Mouse (Mus musculus) MEL (cell line): ENCODE data around the gene Ube2u.

Experiments used
- CTCF ChIP-seq, 3 experiments: IDR thresholded peaks in 2 of 3; conservative IDR thresholded peaks in 1 of 3; 2 replicates each; pipeline ENCODE4 v1.5.1; 2011 to 2012; ENCODE audit warnings: low read length in 3 of 3, low read depth in 2 of 3, mild to moderate bottlenecking in 2 of 3, improper control_type of control experiment in 1 of 3, inconsistent platforms in 1 of 3, mixed read lengths in 1 of 3, moderate library complexity in 1 of 3; ENCODE audit not compliant: control insufficient read depth in 1 of 3, insufficient read depth in 1 of 3, poor library complexity in 1 of 3, severe bottlenecking in 1 of 3
- E2F4 ChIP-seq: IDR thresholded peaks from 2 replicates; pipeline ENCODE4 v1.6.1; 2011; ENCODE audit warnings: low read depth, low read length, improper control_type of control experiment, borderline replicate concordance
- ELF1 ChIP-seq: IDR thresholded peaks from 2 replicates; pipeline ENCODE4 v1.6.1; 2014; ENCODE audit warnings: low read depth, mild to moderate bottlenecking, inconsistent platforms, low read length, improper control_type of control experiment, moderate library complexity
- EP300 ChIP-seq, 2 experiments: IDR thresholded peaks; 2 replicates each; pipeline ENCODE4 v1.6.1; 2011; ENCODE audit warnings: improper control_type of control experiment in 2 of 2, low read length in 2 of 2, low read depth in 1 of 2, mild to moderate bottlenecking in 1 of 2
- GATA1 ChIP-seq: IDR thresholded peaks from 2 replicates; pipeline ENCODE4 v1.6.1; 2011; ENCODE audit warnings: low read depth, low read length, improper control_type of control experiment
- KAT2A ChIP-seq: conservative IDR thresholded peaks from 2 replicates; pipeline ENCODE4 v1.6.1; 2012; ENCODE audit warnings: low read depth, low read length, improper control_type of control experiment, inconsistent platforms
- MAFK ChIP-seq: IDR thresholded peaks from 2 replicates; pipeline ENCODE4 v1.6.1; 2011; ENCODE audit warnings: low read depth, mild to moderate bottlenecking, low read length, improper control_type of control experiment, borderline replicate concordance
- MAX ChIP-seq: IDR thresholded peaks from 2 replicates; pipeline ENCODE4 v1.6.1; 2011; ENCODE audit warnings: low read length, improper control_type of control experiment
- MAZ ChIP-seq: IDR thresholded peaks from 2 replicates; pipeline ENCODE4 v1.6.1; 2012; ENCODE audit warnings: low read depth, mild to moderate bottlenecking, inconsistent platforms, low read length, improper control_type of control experiment
- MXI1 ChIP-seq: IDR thresholded peaks from 2 replicates; pipeline ENCODE4 v1.6.1; 2011; ENCODE audit warnings: mild to moderate bottlenecking, low read depth, low read length, improper control_type of control experiment
- POLR2A ChIP-seq, 2 experiments: IDR thresholded peaks; 2 replicates each; pipeline ENCODE4 v1.6.1; 2011 to 2012; ENCODE audit warnings: low read length in 2 of 2, mild to moderate bottlenecking in 2 of 2, control low read depth in 1 of 2, improper control_type of control experiment in 1 of 2, low read depth in 1 of 2, moderate library complexity in 1 of 2; ENCODE audit not compliant: control insufficient read depth in 1 of 2, insufficient read depth in 1 of 2, poor library complexity in 1 of 2
- RCOR1 ChIP-seq: IDR thresholded peaks from 2 replicates; pipeline ENCODE4 v1.6.1; 2012; ENCODE audit warnings: low read depth, mild to moderate bottlenecking, inconsistent platforms, low read length, improper control_type of control experiment
- ZKSCAN1 ChIP-seq: IDR thresholded peaks from 2 replicates; pipeline ENCODE4 v1.6.1; 2012; ENCODE audit warnings: low read depth, mild to moderate bottlenecking, inconsistent platforms, low read length, improper control_type of control experiment, moderate library complexity

GRCm38 (mm10) chr4:100527554-100528001 is 48.9 kb downstream of the Ube2u start:
- TF ChIP-seq CTCF (IDR thresholded peaks at IDR 0.05 in 2 of 3, conservative IDR thresholded peaks at IDR 0.05 in 1 of 3; ENCODE audit: control insufficient read depth in 1 of 3, insufficient read depth in 1 of 3, low read depth in 2 of 3, low read length in 3 of 3, poor library complexity in 1 of 3, severe bottlenecking in 1 of 3) (no peak), ELF1 (no peak), POLR2A (IDR thresholded peaks at IDR 0.05; ENCODE audit: control insufficient read depth in 1 of 2, insufficient read depth in 1 of 2, low read depth in 1 of 2, low read length in 2 of 2, poor library complexity in 1 of 2) (no peak), EP300 (IDR thresholded peaks at IDR 0.05; ENCODE audit: low read depth in 1 of 2, low read length in 2 of 2) (no peak), MXI1 (no peak), GATA1 (no peak), RCOR1 (no peak), E2F4 (no peak), MAZ (no peak), ZKSCAN1 (no peak), MAFK (no peak), MAX (no peak), KAT2A (no peak)
